Mouse (Mus musculus) thymus, adult 2 months (tissue): Measurements from ENCODE around the gene Zcchc7.

Experiments used
- CTCF ChIP-seq: fragments of 200-500 bp; IDR thresholded peaks from 2 replicates; pipeline ENCODE4 v1.5.1; 2012; ENCODE audit warnings: mild to moderate bottlenecking, control low read depth, low read length, moderate library complexity, borderline replicate concordance; ENCODE audit not compliant: control insufficient read depth, poor library complexity, insufficient read depth; ENCODE audit errors: extremely low read depth
- POLR2A ChIP-seq: fragments of 200-500 bp; IDR thresholded peaks from 2 replicates; pipeline ENCODE4 v1.6.1; 2012; ENCODE audit warnings: mild to moderate bottlenecking, low read length, control low read depth, moderate library complexity; ENCODE audit not compliant: control insufficient read depth, poor library complexity, insufficient read depth; ENCODE audit errors: extremely low read depth

DNA sequence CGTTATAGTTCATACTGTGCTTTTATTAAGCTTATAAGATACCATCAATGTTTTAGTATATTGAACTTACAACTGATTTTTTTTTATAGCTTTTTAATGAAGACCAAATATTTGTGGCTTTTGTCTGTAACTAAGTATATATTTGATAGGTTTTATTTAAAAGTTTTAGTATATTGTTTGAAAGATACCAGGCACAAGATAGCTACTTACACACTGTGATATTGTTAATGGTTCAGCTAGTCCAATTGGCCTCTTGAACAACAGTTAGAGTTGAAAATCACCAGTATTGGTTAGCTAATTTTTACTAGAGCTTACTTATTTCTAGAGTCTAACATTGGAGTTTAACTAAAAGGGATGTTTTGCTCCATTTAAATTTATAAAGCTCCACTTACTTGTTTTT is 25.8 kb downstream of the Zcchc7 start:
- TF ChIP-seq CTCF (no peak), POLR2A (no peak)
